Mouse (Mus musculus) brain, embryonic 14.5 days (tissue): ENCODE measurements around the gene Atxn1. TPM values are rescaled to one million over a fixed set of nuclear protein-coding genes. Genes with fewer than 3 reads are reported as not detected.

Source experiments
- DNase-seq: peaks from one replicate; pipeline ENCODE4 v3.0.0-alpha.2; 2011; ENCODE audit warnings: low read depth
- CTCF ChIP-seq: fragments of 200-500 bp; IDR thresholded peaks from 2 replicates; pipeline ENCODE4 v1.5.1; 2012; ENCODE audit warnings: inconsistent platforms, mild to moderate bottlenecking, moderate library complexity, borderline replicate concordance; ENCODE audit not compliant: insufficient read depth, insufficient read length; ENCODE audit errors: extremely low read depth
- POLR2A ChIP-seq: fragments of 200-500 bp; IDR thresholded peaks from 2 replicates; pipeline ENCODE4 v1.6.1; 2012; ENCODE audit warnings: mild to moderate bottlenecking, inconsistent platforms, borderline replicate concordance; ENCODE audit not compliant: poor library complexity, insufficient read depth, insufficient read length, severe bottlenecking; ENCODE audit errors: extremely low read depth
- polyA plus RNA-seq: library from polyadenylated mRNA; depleted of rRNA; stranded (reverse); fragments of >200 nt; gene quantifications from 2 replicates; pipeline ENCODE4 v1.2.3, GENCODE M21; 2012

Gene Atxn1
- polyA plus RNA-seq, 1 experiment, result 11.0 TPM

DNA sequence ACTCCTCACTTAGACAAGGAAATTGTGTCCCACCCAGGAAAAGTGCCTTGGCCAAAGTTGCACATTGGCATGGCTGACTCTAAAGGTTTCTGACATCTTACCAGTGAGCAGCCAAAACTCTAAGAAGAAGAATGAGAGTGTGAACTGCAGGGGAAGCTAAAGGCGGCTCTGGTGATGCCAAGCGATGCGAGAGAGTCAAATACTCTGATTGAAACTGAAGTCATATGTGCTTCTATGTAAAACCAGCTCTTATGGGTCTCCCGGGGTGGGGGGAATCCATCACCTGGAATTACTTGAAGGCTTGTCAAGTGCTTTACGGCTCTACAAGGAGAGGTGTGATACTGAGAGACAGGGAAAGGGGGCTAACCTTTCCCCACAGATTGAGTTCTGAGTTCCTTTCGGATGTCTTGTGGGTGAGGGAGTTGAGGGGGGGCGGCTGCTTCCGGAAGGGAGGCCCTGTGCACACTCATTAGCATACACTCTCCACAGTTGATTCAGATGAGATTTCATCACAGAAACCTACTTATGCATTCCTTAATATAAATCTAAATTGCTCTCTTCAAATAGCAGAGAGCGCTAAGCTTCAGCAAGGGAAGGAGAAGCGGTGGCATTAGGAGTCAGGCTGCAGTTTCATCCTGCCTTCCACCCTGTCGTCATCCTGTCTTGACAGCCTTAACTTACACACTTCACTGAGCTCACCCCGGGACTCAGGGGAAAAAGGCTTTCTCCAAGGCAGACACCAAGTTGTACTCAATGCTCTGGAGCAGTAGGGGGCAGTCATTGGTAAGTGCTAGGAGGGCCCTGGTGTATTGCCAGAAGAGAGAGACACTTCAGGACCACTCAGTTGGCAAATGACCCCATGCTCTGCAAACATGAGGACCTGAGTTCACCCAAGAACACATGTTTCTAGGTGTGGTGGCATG, 218.7 kb downstream of the Atxn1 start:
- DNase-seq, result peak; percentile 69

DNA sequence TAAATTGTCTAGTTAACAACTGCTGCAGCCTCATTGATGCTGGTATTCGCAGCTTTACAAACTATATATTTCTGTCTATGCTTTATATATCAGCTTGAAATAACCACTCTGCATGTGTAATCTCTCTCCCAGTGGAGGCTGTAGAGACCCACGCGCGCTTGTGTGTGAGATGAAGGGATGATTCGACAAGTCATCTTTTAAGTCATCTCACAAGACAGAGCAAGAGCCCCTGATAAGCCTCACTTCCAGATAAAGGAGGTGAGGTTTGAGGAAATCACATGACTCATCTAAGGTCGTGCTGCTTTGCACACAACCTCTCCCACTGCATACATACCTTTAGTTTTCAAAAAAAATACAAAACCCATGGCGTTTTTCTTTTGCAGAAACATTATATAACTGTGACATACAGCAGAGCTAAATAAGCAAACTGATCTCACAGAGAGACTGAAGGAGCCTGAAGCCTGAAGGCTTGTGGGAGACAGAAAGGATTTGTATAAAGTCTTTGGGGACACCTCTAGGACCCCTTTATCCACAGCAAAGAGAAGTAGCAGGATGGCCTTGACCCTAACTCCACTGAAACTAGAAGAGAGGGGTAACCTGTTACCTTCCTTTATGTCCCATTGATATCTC, 219.9 kb downstream of the Atxn1 start:
- no peak for DNase-seq
- no peak for TF ChIP-seq CTCF
- TF ChIP-seq POLR2A, result no peak

More for the DNA sequence above, 218.7 kb downstream of the Atxn1 start:
- TF ChIP-seq POLR2A, result no peak
- TF ChIP-seq CTCF, result peak; percentile 28; the same call in 1 of the 2 replicates

DNA sequence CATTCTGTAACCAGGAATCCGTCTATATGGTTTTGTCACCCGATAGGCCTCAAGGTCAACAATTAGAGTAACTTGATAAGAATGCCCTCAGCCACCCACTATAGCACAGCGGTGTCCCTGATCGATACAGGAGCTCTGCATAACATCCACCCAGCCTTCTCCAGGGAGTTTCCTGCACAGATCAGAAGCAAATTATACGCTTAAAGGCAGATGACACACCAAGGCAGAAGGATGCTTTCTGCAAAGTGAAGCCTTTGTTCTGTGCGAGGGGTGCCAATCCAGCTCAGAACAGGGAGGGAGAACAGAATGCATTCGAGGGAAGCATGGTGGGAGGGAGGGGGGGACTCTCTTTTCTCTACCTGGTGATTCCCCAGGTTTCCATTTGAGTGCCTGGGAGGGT, 221.0 kb downstream of the Atxn1 start:
- no peak for TF ChIP-seq POLR2A
- TF ChIP-seq CTCF, result no peak
- peak; percentile 66 for DNase-seq

DNA sequence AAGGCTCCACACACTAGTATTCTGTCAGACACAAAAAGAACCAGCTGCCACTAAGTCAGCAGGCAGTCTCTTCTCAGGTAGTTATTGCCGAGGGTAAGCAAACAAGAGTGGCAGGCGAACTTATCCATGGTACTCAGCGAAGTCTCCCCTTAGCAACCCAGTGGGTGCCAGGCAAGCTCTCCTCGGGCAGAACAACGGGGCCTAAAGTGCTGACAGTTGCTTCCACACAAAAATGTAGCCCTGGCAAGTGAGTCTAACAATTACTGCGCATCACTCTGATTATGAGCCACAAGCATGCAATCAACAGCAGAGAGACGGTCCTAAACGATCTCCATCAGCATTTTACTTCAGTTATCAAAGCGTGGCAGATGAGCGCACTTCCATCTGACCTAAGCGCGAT, 224.4 kb downstream of the Atxn1 start:
- TF ChIP-seq POLR2A (no peak), CTCF (no peak)
- DNase-seq, result peak; percentile 54

DNA sequence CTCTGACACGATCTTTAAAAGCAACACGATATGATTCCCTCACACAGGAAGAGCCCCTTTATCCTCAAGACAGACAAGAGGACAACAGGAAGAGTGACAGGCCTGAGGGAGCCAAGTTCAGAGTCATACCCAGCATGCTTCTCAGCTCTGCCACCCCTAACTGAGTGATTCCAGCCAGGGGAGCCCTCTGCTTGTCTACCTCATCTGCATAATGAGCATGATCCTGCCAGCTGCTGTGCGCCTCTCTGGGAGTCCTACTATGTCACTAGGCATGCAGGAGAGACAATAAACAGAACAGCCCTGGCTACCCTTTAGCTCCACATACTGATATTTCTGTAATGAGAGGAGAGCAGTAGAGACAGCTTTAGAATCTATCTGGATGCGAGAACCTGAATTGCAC, 228.6 kb downstream of the Atxn1 start:
- DNase-seq, result peak; percentile 52
- no peak for TF ChIP-seq POLR2A
- TF ChIP-seq CTCF, result no peak

DNA sequence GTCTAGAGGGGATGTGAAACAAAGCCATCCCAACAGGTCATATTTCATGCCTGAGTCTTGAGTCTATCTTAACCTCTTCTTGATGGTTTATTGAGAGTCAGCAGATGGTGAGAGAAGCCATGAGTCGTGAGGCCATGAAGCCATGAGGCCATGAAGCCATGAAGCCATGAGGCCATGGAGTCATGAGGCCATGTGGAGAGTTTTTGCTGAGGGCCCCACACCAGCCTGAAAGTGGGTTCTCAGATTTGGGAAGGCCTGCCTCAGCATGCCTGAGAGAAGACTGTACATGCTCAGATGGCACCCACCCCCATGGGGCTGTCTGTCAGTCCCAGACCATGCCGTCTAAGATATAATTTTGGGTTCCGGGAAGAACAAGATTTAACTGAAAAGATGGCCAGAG, 229.0 kb downstream of the Atxn1 start:
- TF ChIP-seq POLR2A (no peak), CTCF (no peak)
- no peak for DNase-seq

DNA sequence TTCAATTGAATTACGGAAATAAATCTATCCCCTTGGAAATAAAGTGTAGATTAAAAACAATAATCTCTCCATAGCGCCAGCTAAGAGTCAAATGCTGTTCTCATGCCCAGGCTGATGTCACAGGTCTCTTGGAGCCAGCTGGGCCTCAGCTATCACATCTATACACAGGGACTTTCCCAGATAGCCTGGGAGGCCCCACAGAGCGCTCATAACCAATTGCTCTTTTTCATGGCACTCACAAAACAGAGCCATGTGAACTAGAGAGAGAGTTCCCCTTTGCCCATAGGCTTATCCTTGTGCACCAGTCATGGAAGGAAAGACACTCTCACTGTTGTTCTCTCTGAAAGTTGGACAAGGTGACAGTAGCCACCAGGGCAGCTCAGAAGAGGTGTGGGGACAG, 230.3 kb downstream of the Atxn1 start:
- no peak for TF ChIP-seq POLR2A
- no peak for TF ChIP-seq CTCF
- DNase-seq, result no peak

DNA sequence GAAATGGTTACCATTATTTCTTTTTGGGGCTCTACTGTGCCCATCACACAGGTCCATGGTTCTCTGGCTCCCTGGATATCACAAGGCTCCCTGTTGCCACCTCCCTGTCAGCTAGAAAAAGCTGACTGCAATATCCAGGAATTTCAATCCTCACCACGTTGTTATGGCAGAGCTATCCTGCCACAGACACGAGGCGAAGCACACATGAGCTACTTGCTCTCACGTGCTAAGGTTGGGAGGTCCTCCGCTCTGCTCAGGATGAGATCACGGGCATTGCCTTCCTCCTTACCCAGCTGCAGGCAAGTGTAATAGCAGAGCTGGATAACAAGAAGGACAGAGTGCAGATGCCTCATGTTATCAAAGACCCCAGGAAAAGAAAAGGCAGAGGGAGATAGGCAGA, 232.2 kb downstream of the Atxn1 start:
- DNase-seq, result no peak
- TF ChIP-seq CTCF (no peak), POLR2A (no peak)

DNA sequence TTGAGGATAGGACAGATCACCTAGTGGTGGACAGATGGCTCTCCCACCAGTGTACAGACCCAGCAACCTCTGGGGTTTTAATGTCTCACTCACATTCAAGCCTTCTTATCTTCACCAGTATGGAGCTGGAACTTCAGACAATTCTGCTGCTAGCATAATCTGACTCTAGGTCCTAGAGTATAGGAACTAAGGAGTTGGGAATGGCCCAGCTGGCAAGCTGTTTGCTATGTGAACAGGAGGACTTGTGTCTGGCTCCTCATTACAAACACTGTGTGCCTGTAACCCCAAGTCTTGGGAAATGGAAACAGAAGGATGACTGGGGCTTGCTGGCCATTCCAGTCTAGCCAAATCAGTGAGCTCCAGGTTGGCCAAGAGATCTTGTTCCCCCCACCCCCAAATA, 237.9 kb downstream of the Atxn1 start:
- DNase-seq, result no peak
- TF ChIP-seq CTCF, result no peak
- TF ChIP-seq POLR2A, result no peak

DNA sequence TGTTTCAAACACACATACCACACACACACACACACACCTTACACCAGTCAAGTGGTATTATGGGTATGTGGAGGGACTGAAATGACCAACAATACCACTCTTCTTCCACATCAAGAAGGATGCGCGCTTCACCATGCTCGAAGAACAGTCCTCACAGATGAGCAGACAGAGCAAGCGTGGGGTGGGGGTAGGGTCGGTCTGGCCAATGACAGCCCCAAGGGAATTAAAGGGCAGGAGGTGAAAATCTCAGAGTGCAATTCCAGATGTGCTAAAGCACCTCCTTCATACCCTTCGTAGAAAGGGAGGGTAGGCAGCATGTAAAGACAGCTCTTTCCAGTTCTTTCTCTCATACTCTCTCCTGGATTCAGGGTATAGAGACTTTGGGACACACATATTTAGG, 238.6 kb downstream of the Atxn1 start:
- TF ChIP-seq POLR2A, result no peak
- TF ChIP-seq CTCF, result no peak
- DNase-seq, result no peak

DNA sequence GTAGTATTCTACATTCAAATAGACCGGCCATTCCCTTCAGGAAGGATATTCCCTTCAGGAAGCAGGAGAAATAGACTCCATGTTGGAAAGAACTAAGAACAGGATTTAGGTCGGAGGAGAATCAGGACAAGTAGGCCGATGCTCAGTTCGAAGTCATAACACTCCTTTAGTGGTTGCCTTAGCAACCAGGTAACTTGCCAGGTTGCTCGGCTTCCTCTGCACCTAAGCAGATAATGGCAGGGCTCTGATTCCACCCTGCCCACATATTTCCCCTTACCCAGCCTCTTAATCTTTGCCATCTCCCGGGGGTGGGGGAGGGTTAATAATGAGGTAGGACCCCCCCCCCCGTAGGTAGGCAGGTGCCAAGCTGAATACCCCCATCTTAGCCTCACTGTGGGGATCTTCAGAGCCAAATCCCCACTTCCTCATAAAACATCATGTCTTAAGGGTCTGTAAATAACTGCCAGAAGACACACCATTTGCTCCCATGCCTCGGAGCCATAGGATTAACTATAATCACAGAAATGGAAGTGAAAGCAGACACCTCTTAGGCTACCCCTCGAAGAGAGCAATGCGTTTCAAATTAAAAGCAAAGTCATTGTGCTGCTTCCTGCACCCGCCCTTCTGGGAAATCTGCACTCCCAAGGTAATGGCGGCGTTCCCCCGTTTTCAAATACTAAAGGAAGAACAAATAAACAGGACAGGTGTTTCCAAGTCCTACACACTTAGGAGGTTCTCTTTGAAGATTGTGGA, 240.1 kb downstream of the Atxn1 start:
- no peak for TF ChIP-seq POLR2A
- DNase-seq, result no peak
